Mouse (Mus musculus) mesoderm, embryonic 11.5 days (tissue): Measurements from ENCODE around the gene Sec22b.
A peak's percentile ranks its signal among the peaks of the same experiment; 100 is the strongest.

Source experiments
- DNase-seq: peaks from one replicate; pipeline ENCODE4 v3.0.0-alpha.2; 2012; ENCODE audit warnings: low read depth, low spot score

The Sec22b gene

DNA sequence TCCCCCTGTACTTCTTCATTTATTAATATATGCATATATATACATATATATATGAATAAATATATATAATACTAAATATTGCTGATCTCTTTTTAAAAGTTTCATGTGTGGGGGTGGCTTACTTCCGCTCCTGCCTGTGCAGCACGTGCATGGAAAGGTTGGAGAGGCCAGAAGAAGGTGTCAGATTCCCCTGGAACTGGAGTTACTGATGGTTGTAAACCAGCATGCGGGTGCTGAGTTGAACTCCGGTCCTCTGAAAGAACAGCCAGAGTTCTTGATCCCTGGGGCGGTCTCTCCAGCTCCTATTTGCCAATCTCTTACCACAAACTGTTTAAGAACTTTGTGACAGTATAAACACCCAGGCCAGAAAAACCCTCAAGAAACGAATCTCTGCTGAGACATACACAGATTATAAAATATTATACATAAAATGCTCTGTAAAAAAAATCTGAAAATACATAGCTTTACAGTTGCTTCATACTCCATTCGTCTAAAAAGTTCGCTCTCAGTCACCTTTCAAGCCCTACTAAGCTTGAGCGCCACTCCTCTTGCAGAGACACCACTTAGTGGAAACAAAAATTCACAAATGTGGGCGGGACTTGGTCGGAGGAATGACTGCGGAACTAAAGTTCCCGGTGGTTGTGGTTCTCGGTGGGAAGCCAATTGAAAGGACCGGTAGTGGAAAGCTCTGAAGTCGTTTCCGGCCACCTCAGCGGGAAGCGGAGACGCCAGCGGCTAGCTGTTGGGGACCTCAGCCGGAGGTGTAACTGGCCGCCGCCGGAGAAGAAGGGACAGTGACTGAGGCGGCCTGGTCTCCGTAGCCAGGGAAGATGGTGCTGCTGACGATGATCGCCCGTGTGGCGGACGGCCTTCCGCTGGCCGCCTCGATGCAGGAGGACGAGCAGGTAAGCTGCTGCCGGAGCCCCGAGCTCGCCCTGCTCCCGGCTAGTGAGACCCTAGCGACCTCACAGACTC is at the start of gene Sec22b:
Sec22b (plus strand) TSS at position 675 of the 975 bp plus-strand sequence.
- DNase-seq: peak; percentile 93

DNA sequence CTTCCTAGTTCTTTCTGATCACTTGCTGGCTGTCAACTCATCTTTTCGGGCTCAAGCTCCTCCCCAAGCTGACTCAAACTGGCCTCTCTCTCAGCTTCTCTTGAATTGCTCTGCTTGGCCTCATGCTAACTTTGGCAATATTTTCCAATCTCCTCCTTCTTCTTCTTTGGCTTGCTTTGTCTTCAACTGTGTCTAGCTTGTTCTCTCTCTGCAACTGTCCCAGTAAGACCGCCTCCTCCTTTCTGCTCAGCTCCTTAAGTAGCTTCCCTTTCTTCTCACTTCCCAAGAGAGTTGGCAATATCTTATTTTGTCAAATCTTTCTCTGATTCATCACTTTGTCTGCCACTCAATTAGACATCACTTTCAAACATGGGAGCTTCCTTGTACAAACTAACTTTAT is 49.2 kb upstream of the Sec22b start:
- no peak for DNase-seq

DNA sequence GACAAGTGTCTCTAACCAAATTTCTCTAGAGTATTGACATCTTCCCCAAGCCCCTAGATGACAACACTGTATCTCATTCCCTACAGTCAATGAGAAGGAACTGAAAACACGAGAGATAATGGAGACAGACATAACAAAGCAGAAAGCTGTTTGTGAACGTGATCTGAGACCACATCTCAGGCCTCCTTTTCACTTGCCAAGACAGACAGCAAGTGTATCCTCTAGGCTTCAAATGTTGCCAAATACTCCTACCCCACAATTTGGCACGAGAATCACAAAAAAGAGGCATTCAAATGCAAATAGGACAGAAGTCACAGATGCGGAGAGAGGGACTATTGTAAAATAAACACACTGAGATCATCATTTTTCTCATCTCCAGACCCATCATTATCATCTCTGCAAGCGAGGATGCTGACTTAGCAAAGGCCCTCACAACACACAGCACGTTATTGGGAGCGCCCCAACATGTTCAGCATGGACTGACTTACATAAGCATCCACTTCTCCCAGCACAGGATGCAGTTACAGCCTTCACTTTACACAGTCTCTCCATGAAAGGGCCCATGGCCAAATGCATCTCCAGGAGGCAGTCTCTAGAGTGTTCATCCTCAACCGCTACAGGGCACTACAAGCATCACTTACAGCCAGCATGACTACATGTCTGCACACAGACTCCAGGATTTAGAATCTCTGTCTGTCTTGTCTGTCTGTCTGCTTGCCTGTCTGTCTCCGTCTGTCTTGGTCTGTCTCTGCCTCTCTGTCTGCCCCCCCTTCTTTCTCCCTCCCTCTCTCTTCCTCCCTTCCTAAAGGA is 46.2 kb upstream of the Sec22b start:
- no peak for DNase-seq

DNA sequence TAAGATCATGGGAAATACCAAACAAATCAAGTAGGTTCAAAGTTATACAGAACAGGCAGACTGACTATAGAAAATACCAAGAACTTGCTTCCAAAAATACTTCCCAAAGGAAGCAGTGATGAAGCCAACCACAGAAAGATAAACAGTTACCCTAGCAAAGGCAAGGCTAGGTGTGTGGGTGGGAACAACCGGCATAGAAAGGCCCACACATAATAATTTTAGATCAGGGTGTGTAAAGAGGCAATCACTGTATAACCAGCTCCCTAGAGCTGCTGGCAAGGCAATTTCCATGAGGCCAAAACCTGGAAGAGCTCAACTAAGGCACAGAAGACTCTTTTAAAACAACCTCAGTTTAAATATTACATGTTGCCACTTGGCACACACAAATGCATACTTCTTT is 41.6 kb upstream of the Sec22b start:
- DNase-seq: no peak

DNA sequence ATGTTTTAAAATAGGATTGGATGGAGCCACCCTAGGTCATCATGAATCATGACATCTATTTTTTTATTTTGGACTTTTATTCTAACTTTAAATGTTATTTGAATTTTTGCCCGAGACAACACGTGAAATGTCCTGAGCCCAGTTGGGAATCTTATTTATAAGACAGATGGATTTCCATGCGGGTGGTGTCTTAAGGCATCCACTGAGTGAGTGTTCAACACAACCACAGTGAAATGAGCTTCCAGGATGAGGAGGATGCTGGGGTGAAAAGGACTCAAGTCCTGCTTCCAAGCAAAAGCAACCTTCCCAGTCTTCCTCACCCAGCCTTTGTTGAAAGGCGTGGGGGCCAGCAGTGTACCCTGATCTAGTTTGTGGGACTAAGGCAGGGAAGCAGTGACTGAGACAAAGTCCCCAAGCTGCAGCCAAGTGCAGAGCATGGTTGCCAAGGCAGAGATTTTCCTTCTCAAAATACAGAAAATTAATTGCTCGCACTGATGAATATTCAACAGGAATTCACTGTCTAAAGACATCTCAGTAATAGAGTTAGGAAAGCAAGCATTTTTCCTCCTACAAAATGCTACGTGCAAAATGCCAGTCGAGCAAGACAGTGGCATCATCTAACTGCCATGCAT is 40.1 kb upstream of the Sec22b start:
- DNase-seq: no peak

DNA sequence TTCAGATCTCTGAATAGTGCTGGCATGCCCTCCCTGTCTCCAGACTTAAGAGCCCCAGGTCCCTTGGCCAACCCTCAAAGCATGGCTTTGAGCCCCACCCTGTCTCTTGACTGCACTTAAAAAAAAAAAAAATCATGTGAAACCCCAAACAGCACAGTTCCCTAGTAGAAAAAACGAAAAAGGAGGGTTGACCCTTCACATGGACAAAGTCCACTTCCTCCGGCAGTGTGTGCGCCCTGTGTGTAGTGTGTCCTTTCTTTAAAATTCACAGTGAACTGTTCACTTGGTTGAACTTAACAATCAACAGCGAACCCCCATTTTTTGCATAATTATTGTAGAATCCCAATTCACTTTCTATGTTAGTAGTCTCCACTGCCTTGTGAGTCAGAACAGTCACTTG is 34.3 kb upstream of the Sec22b start:
- no peak for DNase-seq

DNA sequence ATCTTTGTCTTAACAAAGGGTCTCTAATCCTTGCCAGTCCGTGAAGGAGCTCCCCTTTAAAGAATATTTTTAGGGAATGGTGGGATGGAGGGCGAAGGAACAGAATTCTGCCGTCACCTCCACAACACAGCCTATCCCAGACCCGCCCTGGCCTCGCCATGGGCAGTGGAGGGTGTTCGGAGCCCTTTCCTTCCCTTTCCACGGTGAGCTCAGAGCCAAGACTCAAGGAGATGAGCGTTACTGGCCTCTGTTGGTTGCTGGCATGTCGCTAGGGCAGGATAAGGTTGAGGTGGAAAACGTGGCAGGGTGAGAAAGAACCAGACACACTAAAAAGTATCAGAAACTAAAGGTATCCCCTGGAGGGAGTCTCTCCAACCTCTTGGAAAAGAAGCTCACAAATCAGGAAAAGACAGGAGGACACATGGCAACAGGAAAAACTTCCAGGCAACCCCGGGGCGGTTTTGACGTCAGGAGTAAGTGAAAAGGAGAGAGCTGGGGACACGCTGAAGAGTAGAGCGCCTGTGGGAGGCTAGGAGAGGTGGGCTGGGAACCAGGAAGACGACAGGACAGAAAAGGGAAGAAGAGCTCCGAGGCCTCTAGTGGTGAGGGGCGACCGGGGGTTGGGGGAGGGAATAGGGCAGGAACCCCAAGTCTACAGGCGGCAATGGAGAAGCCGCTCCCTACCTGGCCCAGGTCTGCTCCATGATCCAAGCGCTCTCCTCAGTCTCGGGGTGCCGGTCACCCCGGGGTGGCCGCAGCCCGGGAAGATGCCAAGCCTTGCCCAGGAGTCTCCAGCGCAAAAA is 33.6 kb upstream of the Sec22b start:
- DNase-seq: no peak

DNA sequence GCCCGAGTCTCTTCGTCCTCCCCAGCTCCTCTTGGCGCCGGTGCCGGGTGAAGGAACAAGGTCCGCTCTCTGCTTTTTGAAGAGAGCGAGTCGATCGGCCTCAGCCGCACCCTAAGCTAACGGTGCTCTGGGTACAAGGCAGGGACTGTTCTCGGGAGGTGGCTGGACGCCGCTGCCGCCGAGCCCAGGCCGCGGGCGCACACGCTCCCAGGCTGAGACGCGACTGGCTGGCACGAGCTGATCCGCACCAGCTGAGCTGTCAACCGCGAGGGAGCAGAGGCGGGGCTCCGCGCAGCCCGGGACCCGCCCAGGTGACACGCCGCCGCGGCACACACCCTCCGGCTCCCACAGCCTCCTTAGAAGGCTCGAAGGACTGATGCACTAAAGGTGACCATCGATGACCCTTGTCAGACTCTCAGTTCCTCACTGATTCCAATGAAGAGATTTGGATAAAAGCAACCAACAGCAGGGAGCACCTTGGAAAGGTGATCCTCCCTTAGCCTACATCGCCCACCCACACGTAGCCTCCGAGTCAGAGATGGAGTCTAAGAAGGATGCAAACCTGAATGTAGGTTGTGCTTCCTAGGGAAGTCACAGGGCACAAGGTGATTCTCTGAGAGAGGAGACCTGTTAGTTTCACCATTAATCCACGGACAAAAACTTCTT is 32.8 kb upstream of the Sec22b start:
- DNase-seq: peak; percentile 50

DNA sequence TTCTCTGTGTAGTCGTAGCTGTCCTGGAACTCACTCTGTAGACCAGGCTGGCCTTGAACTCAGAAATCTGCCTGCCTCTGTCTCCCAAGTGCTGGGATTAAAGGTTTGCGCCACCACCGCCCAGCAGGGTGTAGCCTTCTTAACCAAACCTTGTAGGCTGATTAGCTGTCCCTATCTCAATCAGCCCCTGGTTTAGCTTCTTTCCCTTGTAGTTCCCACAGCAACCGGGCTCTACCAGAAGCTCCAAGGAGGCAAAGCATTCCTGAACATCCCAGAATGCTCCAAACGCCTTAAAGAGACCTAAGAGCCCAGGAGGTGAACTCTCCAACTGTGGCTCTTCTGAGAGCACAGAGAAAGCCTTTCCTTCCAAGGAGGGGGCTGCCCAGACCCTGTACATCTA is 32.3 kb upstream of the Sec22b start:
- no peak for DNase-seq

DNA sequence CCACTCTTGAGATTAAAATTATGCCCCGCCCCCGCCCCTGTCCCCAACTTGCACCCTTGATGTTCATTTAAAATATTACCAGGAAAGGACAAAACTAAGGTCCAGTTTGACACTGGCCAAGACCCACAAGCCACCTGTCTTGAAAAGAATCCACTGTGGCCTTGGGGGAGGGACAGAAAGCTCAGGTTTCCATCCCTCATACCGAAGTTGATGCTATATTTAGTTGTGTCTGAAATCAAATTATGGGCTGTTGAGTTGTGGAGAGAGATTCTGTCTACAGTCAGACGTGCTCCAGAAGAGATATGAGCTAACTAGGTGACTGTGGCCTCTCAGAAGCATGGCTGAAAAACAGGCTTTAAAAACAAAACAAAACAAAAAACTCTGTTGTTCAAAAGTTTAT is 31.3 kb upstream of the Sec22b start:
- DNase-seq: no peak

DNA sequence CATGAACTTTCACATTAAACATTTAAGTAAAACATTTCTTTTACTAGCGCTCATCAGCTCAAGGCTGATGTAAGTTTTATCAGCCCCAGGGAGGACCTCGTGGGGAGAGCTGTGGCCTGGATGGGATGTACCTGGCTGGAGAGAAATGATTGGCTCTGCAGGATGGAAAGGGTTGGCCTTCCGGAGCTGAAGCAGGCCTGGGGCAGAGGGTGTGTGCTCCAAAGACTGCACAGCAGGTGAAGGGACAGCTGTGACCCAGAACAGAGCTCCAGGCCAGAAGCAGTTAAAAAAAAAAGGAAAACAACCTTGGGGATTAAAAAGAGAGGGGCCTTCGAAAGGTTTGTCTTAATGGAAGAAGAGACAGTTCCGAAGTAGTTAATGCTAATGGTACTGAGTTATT is 26.2 kb upstream of the Sec22b start:
- no peak for DNase-seq

DNA sequence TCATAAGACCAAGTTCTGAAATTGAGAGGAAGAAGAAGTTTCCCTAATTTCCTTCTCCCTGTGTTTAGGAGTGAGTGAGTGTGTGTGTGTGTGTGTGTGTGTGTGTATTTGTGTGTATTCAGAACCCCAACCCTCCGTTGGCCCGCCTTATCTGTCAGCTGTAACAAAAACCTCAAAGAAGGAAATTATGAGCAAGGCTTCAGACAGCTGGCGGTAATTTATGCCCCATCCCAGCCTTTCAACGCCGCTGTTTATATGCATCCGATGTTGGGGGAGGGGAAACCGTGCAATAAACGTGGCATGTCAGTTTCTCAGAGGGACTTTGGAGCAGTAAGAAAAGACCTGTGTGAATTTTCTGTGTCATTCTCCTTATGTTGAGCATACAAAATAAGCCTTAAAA is 24.7 kb upstream of the Sec22b start:
- peak; percentile 59 for DNase-seq

DNA sequence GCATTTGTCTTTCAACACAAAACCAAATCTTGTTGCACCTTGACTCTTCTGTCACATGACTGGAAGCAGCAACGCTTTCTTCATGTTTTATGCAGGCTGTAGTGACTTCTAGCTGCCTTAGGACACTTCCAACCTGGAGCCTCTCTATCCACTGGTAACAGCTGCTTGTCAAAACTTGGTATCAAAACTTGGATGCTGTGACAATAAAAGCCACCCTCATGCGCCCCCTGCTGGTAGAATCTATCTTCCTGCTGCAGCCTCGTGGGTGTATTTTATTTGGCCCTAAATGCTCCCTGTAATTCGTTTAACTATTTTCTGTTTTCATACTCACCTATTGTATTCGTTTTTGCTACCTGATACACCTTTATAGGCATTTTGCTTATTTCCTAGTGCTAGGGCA is 21.8 kb upstream of the Sec22b start:
- DNase-seq: peak; percentile 76

DNA sequence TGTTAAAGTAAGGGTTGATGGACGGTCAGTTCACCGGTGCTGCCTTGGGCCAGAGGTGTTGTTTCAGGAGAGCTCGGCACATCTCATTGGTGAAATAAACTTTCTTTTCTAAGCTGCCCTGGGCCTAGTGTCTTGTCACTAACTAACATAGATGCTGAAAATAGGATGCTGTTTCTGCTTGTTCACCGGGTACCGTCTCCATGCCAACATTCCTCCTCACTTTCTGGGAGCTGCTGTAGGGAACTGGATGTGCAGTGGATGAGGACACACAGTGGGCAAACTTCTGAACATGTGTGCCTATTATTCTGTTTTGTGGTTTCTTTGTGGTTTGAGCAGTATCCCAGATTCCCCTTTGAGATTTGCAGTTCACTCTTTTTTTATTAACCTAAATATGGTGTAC is 19.4 kb upstream of the Sec22b start:
- DNase-seq: no peak

DNA sequence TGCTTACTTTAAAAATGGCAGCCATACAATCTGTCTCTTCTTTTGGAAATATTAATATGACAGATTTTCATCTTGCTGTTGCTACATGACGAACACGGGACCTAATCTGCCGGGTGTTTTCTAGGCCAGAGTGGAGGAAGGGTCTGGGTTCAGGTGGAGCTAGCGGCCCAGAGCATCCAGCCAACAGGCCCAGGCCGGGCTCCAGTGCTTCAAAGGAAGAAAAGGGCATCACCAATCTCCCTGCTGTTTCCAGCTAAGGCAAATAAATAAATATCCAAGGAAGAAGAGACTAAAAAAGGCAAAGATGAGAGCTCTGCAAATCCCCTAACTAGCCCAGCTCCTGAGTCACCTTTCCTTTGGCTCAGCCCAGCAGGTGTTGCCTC is 13.2 kb upstream of the Sec22b start:
- no peak for DNase-seq

DNA sequence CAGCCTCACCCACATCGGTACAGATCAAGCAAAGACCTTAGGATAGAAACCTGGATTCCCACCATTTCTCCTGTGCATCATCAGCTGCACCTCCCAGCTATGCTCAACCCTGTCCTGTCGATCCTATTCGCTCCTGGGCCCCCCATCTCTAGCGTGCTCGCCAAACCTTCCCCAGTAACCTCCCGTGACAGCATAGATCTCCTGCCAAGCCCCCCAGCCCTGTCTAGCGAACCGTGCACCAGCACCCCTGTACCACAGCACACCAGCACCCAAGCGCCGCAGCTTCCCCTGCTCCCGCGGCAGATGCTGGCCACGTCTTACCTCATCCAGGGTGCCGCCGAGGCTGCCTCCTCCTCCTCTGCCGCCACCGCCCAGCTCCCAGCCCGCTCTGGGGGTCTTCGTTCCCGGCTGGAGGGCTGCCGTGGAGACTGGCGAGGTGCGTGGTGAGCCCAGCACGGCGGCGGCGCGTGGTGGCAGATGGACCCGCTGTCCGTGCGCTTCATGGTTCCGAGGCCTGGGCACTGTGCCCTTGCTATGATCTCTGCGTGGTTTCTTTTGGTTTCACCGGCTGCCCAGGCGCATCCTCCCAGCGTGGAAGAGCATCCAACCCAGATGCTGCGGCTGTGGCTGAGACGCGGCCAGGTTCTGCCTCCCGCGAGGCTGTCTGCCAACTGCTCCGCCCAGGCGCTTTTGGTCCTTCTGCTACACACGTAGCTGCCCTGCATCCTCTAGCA is 12.7 kb upstream of the Sec22b start, which contains the start of gene Pde4dip:
Pde4dip (minus strand) TSS at position 540 of the 734 bp plus-strand sequence.
- no peak for DNase-seq

DNA sequence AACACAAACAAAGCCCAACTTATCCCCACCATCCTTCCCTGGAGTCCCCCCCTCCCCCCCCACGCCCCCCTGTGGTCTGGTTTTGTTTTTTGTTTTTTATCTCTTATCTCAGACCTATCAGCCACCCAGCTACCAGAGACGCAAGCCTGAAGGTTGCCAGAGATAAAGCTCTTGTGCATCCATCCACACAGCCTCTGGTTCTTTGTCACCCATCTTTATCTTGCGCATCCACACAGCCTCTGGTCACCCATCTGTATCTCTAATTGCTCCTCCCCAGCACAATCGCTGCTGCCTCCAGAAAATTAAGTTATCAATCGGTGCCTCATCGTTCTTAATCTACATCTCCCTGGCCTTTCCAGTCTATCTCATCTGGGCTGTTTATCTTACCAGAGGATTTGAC is 10.8 kb upstream of the Sec22b start:
- no peak for DNase-seq

DNA sequence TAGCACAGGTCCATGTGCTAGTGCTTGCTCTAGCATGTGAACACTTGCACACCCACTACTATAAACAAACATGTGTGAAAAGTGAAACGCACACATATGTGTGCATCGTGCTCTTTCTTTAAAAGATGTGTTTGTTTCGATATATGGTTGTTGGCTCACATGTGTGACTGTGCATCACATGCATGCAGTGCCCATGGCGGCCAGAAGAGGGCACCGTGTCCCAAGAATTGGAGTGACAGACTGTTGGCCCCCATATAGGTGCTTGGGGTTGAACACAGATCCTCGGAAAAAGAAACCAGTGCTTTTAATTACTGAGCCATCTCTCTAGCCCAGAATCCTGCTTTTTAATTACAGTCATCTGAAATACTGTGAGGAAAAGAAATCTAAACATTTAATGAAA is 6.3 kb upstream of the Sec22b start:
- no peak for DNase-seq

DNA sequence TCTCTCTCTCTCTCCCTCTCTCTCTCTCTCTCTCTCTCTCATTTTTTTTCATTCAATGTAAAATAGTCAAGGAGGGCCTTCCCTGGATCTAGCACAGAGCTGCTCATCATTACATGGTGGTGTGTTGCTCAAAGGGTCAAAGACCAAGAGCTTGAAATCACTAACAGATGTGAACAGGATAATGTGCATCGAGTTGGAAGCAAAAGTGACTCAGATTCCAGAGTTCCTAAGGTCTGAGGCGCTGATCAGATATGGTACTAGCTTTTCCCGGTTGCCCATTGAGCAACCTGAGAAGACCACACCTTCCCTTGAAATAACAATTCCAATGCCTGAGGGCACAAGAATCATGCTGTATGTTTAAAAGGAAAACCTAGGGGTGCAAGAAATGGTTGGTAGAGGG is 2.6 kb upstream of the Sec22b start:
- no peak for DNase-seq

DNA sequence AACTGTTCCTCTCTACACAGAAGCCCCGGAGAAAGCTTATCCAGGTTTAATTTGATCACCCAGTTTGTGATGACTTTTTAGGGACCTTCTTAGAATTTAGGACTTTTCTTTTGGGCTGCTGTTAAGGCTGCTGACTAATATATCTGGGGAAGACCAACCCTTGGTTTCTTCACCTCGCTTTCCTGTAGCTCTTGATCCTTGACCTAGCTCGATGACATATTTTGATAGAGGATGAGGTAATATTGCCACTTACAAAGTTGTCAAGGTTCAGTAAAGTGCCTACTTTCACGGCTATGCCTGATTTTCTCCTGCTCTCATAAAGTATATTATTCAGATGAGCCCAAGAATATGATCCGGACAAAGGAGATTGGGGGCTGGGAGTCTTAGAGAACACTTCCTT is 596 bp downstream of the Sec22b start:
- DNase-seq: no peak
